Mouse (Mus musculus) midbrain, embryonic 13.5 days (tissue): ENCODE data around the gene AI464131. TPM values are rescaled to one million over a fixed set of nuclear protein-coding genes. Genes with fewer than 3 reads are reported as not detected.

Source experiments
- ATAC-seq: fragments of 200-750 bp; cut with Nextera tagmentation; 2 replicates; pipeline ENCODE4 v1.8.0; 2017; ENCODE audit warnings: mild to moderate bottlenecking, moderate TSS enrichment, moderate library complexity
- H3K27ac ChIP-seq: fragments of 300-500 bp; sonication (generic); 2 replicates; pipeline ENCODE4 v1.5.1; 2015; ENCODE audit warnings: inconsistent platforms, mild to moderate bottlenecking, moderate library complexity
- H3K27me3 ChIP-seq: fragments of 300-500 bp; sonication (generic); 2 replicates; pipeline ENCODE4 v1.6.1; 2015; ENCODE audit warnings: mild to moderate bottlenecking, inconsistent platforms
- H3K36me3 ChIP-seq: fragments of 300-500 bp; sonication (generic); 2 replicates; pipeline ENCODE4 v1.6.1; 2015; ENCODE audit warnings: mild to moderate bottlenecking, inconsistent platforms
- H3K4me1 ChIP-seq: fragments of 300-500 bp; sonication (generic); replicated peaks from 2 replicates; pipeline ENCODE4 v1.6.1; 2015; ENCODE audit warnings: inconsistent platforms
- H3K4me2 ChIP-seq: fragments of 300-500 bp; sonication (generic); replicated peaks from 2 replicates; pipeline ENCODE4 v1.6.1; 2015; ENCODE audit warnings: moderate library complexity, mild to moderate bottlenecking, inconsistent platforms
- H3K4me3 ChIP-seq: fragments of 300-500 bp; sonication (generic); replicated peaks from 2 replicates; pipeline ENCODE4 v1.5.1; 2015; ENCODE audit warnings: mild to moderate bottlenecking, inconsistent platforms
- H3K9ac ChIP-seq: fragments of 300-500 bp; sonication (generic); replicated peaks from 2 replicates; pipeline ENCODE4 v1.6.1; 2015; ENCODE audit warnings: mild to moderate bottlenecking, inconsistent platforms
- H3K9me3 ChIP-seq: fragments of 300-500 bp; sonication (generic); 2 replicates; pipeline ENCODE4 v1.6.1; 2016; ENCODE audit warnings: mild to moderate bottlenecking, inconsistent platforms
- WGBS: fragments of 180-500 bp; shearing (Covaris S2); methylation state at CpG from one replicate; pipeline ENCODE4 v1.1.7; 2015; 5-methylcytosine and 5-hydroxymethylcytosine counted together
- polyA plus RNA-seq: library from polyadenylated mRNA; unstranded; fragments of >200 nt; fragmentation: Nextera tagmentation; extraction: Ambion mirVana; gene quantifications from 2 replicates; pipeline ENCODE4 v1.2.1, GENCODE M21; 2015

Gene AI464131
- polyA plus RNA-seq, 1 experiment from 2014 or later = 5.5 TPM

GRCm38 (mm10) chr4:41493464-41494116 is 9.3 kb downstream of the AI464131 start:
- no peak for ATAC-seq
- Histone ChIP-seq H3K9me3 (no peaks in the 10 kb centered on the region), H3K36me3 (0 out of 2 replicates have a peak, but pooled peaks cover 6% of the 10 kb centered on the region), H3K4me1 (peaks cover 15% of the 10 kb centered on the region), H3K27ac (no peak overlapping the region), H3K27me3 (peaks cover 31% of the 10 kb centered on the region), H3K9ac (no peak overlapping the region), H3K4me3 (no peak overlapping the region), H3K4me2 (no peak overlapping the region)
- 76% methylated on average over 3 of the region's 3 CpGs for WGBS

- 83% methylated on average over 7 of the region's 7 CpGs for WGBS
- Histone ChIP-seq H3K36me3 (0 out of 2 replicates have a peak, but pooled peaks cover 6% of the 10 kb centered on the region), H3K4me2 (no peak overlapping the region), H3K4me3 (no peak overlapping the region), H3K9ac (no peak overlapping the region), H3K27me3 (peaks cover 24% of the 10 kb centered on the region), H3K4me1 (peaks cover 9% of the 10 kb centered on the region), H3K9me3 (no peaks in the 10 kb centered on the region), H3K27ac (no peak overlapping the region)
- ATAC-seq = no peak
Observed at GRCm38 (mm10) chr4:41492951-41493350, 9.9 kb downstream of the AI464131 start.

DNA sequence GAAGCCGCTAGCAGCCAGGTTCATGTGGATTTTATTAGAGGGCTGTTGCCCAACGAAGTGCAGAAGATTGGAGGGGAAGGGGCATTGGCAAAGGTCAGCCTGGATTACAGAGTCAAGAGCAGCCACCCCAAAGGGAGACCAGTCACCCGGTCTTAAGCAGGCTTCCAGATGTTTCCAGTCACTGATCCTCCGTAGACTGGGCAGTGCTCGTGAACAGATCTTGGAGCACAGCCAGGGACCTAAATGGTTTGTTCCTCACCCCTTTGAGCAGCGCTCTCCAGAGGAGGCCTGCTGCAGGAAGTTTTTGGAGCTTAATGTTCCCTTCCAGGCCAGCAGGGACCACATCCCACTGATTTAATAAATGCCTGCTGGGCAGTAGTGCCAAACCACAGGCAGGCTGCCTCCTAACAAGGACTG is 21.3 kb downstream of the AI464131 start:
- Histone ChIP-seq H3K4me1 (no peaks in the 10 kb centered on the region; the same call in 1 of the 2 replicates), H3K27me3 (no peaks in the 10 kb centered on the region), H3K36me3 (peaks cover 22% of the 10 kb centered on the region), H3K9me3 (peaks cover 6% of the 10 kb centered on the region; the same call in 1 of the 2 replicates), H3K4me3 (no peak overlapping the region), H3K27ac (no peak overlapping the region), H3K9ac (no peak overlapping the region), H3K4me2 (no peak overlapping the region)
- ATAC-seq = no peak
- WGBS = 50% methylated on average over 6 of the region's 6 CpGs

GRCm38 (mm10) chr4:41480254-41480653 is 22.6 kb downstream of the AI464131 start:
- Histone ChIP-seq H3K27ac (no peak overlapping the region), H3K4me2 (no peak overlapping the region), H3K9me3 (no peaks in the 10 kb centered on the region), H3K36me3 (peaks cover 19% of the 10 kb centered on the region), H3K4me3 (no peak overlapping the region), H3K4me1 (no peaks in the 10 kb centered on the region; the same call in 1 of the 2 replicates), H3K27me3 (no peaks in the 10 kb centered on the region), H3K9ac (no peak overlapping the region)
- 87% methylated on average over 8 of the region's 8 CpGs for WGBS
- ATAC-seq = no peak

GRCm38 (mm10) chr4:41479456-41479804 is 23.4 kb downstream of the AI464131 start:
- H3K36me3 ChIP-seq = peaks cover 19% of the 10 kb centered on the region
- H3K9me3 ChIP-seq = no peaks in the 10 kb centered on the region
- no peaks in the 10 kb centered on the region for H3K27me3 ChIP-seq
- 85% methylated on average over 1 of the region's 1 CpGs for WGBS
- no peak overlapping the region for H3K27ac ChIP-seq
- H3K9ac ChIP-seq = no peak overlapping the region
- no peak for ATAC-seq
- H3K4me2 ChIP-seq = no peak overlapping the region
- H3K4me1 ChIP-seq = no peaks in the 10 kb centered on the region; the same call in 1 of the 2 replicates
- H3K4me3 ChIP-seq = no peak overlapping the region

GRCm38 (mm10) chr4:41478751-41479455 is 24.0 kb downstream of the AI464131 start:
- H3K4me1 ChIP-seq = no peaks in the 10 kb centered on the region; the same call in 1 of the 2 replicates
- peaks cover 19% of the 10 kb centered on the region for H3K36me3 ChIP-seq
- H3K9ac ChIP-seq = no peak overlapping the region
- H3K27me3 ChIP-seq = no peaks in the 10 kb centered on the region
- no peak overlapping the region for H3K27ac ChIP-seq
- ATAC-seq = no peak
- no peaks in the 10 kb centered on the region for H3K9me3 ChIP-seq
- 65% methylated on average over 4 of the region's 4 CpGs for WGBS
- H3K4me3 ChIP-seq = no peak overlapping the region
- H3K4me2 ChIP-seq = no peak overlapping the region

DNA sequence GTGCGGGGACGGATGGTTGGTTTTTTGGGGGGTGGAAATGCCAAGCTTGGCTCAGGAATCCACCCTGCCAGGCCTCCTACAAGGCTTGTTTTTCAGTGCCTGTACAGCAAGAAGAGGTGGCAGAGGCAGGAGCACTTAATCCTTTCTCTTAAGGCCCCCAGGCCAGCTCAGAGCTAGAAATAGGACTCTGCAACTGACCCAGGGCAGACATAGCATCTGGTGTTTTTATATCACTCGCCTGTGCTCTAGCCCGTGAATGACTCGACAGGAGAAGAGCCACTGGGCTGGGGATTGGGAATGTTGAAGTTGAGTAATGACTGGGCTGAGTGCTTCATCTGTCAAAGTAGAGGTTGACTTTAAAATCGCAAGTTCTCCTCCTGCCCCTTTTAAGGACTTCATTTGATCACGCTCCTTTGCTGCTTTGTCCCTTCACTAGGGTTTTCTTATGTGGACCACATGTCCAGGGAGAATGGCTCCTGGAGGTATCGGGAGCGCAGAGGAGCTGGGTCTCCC is 25.2 kb downstream of the AI464131 start:
- Histone ChIP-seq H3K36me3 (peaks cover 19% of the 10 kb centered on the region), H3K4me2 (no peak overlapping the region)
- 91% methylated on average over 9 of the region's 9 CpGs for WGBS

GRCm38 (mm10) chr4:41471384-41471689 is 31.5 kb downstream of the AI464131 start:
- peak overlapping the region; percentile 63 for H3K27ac ChIP-seq
- WGBS = 84% methylated on average over 1 of the region's 1 CpGs

More for the DNA sequence above, 25.2 kb downstream of the AI464131 start:
- Histone ChIP-seq H3K27ac (no peak overlapping the region), H3K4me3 (no peak overlapping the region), H3K9me3 (no peaks in the 10 kb centered on the region), H3K27me3 (no peaks in the 10 kb centered on the region), H3K9ac (no peak overlapping the region), H3K4me1 (no peaks in the 10 kb centered on the region; the same call in 1 of the 2 replicates)
- ATAC-seq = no peak

DNA sequence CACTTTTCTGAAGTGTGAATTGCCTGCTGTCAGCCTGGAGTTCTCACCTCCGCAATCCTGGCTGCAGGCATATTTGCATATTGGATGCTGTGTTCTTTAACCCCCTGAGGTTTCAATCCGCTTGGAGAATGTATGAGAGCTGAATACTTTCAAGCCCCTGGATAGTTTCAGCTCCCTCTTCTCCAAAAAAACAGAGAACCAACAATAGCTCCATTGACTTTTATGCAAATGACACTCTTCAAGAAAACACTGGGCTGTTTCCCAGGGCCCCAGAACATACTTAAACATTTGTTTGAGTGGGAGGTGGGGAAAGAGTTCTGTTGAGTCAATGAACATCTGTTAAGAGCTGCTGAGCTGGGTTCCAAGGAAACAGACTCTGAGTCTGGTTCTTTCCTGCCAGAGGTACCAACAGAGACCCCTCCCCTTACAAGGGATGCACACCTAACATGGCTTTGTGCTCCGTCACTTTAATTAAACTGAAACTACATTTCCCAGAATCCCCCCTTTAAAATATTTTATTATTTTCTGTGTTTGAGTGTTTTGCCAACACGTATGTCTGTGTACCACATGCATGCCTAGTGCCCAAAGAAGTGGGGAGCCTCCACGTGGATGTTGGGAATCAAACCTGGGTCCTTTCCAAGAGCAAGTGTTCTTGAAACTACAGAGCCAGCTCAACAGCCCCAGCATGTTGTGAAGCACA is 32.0 kb downstream of the AI464131 start:
- Histone ChIP-seq H3K9me3 (no peaks in the 10 kb centered on the region), H3K27ac (peak overlapping the region; percentile 63), H3K4me3 (no peak overlapping the region), H3K27me3 (no peaks in the 10 kb centered on the region), H3K36me3 (no peaks in the 10 kb centered on the region), H3K9ac (no peak overlapping the region; the same call in 1 of the 2 replicates), H3K4me2 (no peak overlapping the region), H3K4me1 (peaks cover 34% of the 10 kb centered on the region)
- peak; percentile 72 for ATAC-seq
- 20% methylated on average over 5 of the region's 5 CpGs for WGBS

More at GRCm38 (mm10) chr4:41471384-41471689, 31.5 kb downstream of the AI464131 start:
- H3K4me1 ChIP-seq = peaks cover 34% of the 10 kb centered on the region
- no peak for ATAC-seq
- no peak overlapping the region; the same call in 1 of the 2 replicates for H3K9ac ChIP-seq
- no peaks in the 10 kb centered on the region for H3K36me3 ChIP-seq
- H3K4me3 ChIP-seq = no peak overlapping the region
- no peaks in the 10 kb centered on the region for H3K9me3 ChIP-seq
- H3K4me2 ChIP-seq = no peak overlapping the region
- no peaks in the 10 kb centered on the region for H3K27me3 ChIP-seq

- no peaks in the 10 kb centered on the region for H3K27me3 ChIP-seq
- H3K4me3 ChIP-seq = no peak overlapping the region
- no peaks in the 10 kb centered on the region for H3K36me3 ChIP-seq
- H3K4me2 ChIP-seq = no peak overlapping the region
- WGBS = 55% methylated on average over 7 of the region's 7 CpGs
- H3K9me3 ChIP-seq = no peaks in the 10 kb centered on the region
- no peak overlapping the region for H3K9ac ChIP-seq
- peaks cover 34% of the 10 kb centered on the region for H3K4me1 ChIP-seq
- peak overlapping the region; percentile 63 for H3K27ac ChIP-seq
- no peak for ATAC-seq
Observed at GRCm38 (mm10) chr4:41470051-41470683, 32.7 kb downstream of the AI464131 start.

GRCm38 (mm10) chr4:41469199-41469598 is 33.7 kb downstream of the AI464131 start:
- 84% methylated on average over 10 of the region's 10 CpGs for WGBS
- H3K9me3 ChIP-seq = no peaks in the 10 kb centered on the region
- peaks cover 35% of the 10 kb centered on the region for H3K4me1 ChIP-seq
- H3K9ac ChIP-seq = no peak overlapping the region
- no peak overlapping the region for H3K4me2 ChIP-seq
- ATAC-seq = no peak
- no peak overlapping the region for H3K4me3 ChIP-seq
- H3K36me3 ChIP-seq = no peaks in the 10 kb centered on the region
- H3K27ac ChIP-seq = no peak overlapping the region
- H3K27me3 ChIP-seq = no peaks in the 10 kb centered on the region
